Mouse (Mus musculus): ENCODE results near the gene Ccser1. TPM values are rescaled to one million over a fixed set of nuclear protein-coding genes. Genes with fewer than 3 reads are reported as not detected.

Ccser1 gene
- polyA plus RNA-seq (2012; rRNA removed) = 8.4 and 9.3 TPM in 2 replicates

- DNase-seq (ENCODE audit: extremely low spot score in 1 of 2, low spot score in 1 of 2) = peak; percentile 17 to 75
Measured at GRCm38 (mm10) chr6:61179949-61180755, at the start of gene Ccser1. TSS of gene Ccser1 (plus strand) at chr6:61180324.

DNA sequence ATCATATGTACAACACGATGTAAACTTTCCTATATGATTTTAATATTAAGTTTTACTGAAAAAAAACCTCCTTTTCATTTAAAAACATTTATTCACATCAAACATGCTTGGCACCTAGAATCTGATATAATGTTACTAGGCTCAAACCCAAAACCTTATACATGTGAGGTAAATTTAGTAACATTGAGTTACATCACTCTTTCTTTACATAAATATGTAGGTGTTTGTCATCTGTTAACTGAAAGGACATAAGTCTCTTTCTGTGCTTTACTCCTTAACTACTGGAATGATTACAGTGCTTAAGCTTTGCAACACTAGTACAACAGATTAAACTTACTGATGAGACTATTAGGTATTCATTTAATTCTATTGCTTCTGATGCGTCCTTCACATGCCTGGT lies 43.7 kb upstream of the Ccser1 start:
- DNase-seq (ENCODE audit: extremely low spot score in 1 of 2, low spot score in 1 of 2) = no peak

DNA sequence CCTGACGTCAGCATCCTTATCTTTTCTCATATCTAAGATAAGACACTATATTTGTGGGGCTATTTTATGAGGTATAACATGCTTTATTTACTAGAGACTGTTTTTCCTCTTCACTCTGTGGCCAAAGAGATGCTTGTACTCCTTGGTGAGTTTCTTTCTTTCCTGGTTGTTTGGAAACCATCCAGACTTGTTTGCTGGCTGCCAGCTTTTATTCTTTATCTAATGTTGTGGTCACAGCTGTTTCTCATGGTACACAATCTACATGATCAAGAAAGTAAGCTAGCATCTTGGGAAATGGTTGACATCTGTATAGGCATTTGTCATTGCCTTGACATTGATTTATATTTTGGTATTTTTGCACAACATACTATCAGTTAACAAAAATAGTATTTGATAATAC lies 37.1 kb upstream of the Ccser1 start:
- DNase-seq (ENCODE audit: extremely low spot score in 1 of 2, low spot score in 1 of 2) = no peak

DNA sequence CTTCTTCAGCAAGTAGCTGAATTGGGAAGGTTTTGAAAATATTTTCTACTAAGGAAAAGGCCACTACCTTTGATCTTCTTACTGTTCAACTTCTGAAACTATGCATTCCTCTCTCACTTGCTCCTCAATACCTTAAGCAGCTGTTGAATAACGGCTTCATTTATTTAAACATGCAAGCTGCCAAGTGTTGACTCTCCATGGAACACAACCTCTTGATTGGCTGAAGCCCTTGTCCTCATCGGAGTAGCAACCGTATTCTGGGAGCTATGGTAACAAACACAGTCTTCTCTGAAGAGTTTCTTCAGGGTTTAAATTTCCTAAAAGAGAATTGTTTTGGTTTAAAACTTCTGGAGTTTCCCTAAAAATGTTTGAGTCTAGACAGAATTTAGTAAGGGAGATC lies 27.2 kb upstream of the Ccser1 start:
- no peak for DNase-seq (ENCODE audit: extremely low spot score in 1 of 2, low spot score in 1 of 2)

DNA sequence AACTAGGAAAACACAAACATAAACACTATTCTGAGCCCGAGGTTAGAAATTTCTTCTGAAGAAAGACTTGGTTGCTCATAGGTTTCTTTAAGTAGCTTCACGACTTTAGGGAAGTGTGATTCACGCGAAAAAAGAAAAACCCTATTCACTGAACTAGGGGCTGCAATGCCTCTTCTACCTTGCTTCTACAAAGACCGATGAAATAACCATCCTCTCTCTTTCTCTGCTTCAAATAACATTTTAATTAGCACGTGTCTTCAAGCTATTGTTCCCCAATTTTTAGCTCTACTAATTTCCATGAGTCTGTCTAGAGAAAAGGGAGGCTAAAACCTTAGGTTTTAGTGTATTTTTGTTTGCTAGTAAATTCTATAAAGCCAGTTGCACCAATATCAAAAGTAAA lies 25.5 kb upstream of the Ccser1 start:
- DNase-seq (ENCODE audit: extremely low spot score in 1 of 2, low spot score in 1 of 2) = no peak

DNA sequence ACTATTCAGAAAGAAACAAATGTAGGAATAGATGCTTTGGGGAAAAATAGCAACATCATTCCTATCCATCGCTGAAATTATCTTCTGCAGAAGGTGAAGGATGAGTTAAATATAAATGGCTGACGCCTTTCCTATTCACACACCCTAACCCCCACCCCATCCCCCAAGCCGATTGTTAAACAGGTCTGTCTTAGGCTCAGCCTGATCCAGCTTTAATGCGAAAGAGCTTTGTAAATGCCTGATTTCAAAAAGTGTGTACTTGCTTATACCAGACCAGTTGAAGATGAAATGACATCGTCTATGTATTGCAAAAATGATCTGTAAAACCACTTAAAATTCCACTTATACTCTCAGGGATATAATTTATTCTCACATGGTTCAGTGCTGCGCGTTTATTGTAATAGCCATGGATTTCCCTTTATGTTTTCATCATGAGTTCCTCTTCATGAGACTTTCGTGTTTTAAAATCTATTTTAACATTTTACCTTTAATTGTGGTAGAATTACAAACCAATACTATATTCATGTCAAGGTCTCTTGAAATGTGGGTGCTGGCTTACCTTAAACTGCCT lies 25.0 kb upstream of the Ccser1 start:
- no peak for DNase-seq (ENCODE audit: extremely low spot score in 1 of 2, low spot score in 1 of 2)

DNA sequence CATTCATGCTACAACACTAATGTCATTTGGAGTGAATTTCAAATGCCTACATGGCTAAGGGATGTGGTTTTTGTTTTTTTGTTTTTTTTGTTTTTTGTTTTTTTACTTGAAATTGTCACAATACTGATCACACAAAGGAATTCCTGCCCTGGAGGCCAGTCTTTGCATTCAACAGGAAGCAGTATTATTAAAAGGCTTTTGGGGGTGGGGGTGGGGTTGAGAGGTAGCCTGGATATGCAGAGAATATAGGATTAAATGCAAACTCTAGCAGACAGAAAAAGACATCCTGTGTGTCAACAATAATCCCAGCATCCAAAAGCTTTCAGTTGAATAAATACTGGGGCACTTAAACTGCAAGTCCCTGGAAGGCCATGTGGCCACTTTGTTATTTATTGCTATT lies 24.4 kb upstream of the Ccser1 start:
- DNase-seq (ENCODE audit: extremely low spot score in 1 of 2, low spot score in 1 of 2) = no peak

- DNase-seq (ENCODE audit: extremely low spot score in 1 of 2, low spot score in 1 of 2) = peak in 1 of 2 experiments; percentile 11
Measured at GRCm38 (mm10) chr6:61162117-61162516, 18.0 kb upstream of the Ccser1 start.

DNA sequence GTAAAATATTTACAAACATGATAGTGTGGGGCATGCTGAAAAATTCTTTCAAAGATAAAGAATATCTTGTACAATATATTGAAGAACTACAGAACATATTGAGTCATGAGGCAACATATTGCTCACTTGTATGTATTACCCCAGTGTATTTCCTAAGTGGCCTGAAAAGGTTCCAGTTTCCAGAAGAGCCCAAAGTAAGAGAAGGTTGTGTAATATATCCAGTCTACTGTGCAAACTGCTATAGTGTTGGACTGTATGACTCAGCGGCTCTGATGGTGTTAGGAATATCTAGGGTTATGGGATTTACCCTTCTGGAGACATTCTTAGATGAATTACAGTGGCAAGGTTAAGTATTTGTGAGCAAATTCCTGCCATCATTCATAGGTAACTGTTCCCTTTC lies 13.2 kb upstream of the Ccser1 start:
- no peak for DNase-seq (ENCODE audit: extremely low spot score in 1 of 2, low spot score in 1 of 2)

GRCm38 (mm10) chr6:61176126-61176525 lies 4.0 kb upstream of the Ccser1 start:
- no peak for DNase-seq (ENCODE audit: extremely low spot score in 1 of 2, low spot score in 1 of 2)

DNA sequence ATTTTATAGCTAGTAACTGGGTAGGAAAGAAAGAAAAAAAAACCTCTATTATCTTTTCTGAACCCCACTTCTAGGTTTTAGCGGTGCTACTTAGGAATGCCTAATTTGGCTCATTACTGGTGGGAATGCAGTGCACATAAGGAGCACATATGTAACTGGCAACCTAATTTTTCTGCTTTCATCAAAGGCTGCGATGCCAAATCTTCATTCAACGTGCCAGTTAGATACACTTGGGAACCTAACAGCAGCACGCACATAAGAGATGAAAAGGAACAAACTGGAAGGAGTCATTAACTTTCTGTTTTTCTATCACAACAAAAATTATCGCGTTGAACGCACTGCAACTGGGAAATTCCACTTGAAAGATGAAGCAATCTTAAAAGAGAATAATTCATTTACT lies 2.6 kb upstream of the Ccser1 start:
- no peak for DNase-seq (ENCODE audit: extremely low spot score in 1 of 2, low spot score in 1 of 2)

GRCm38 (mm10) chr6:61179641-61179948 lies 529 bp upstream of the Ccser1 start:
- DNase-seq (ENCODE audit: extremely low spot score in 1 of 2, low spot score in 1 of 2) = no peak

GRCm38 (mm10) chr6:61180756-61181191 lies 650 bp downstream of the Ccser1 start:
- peak in 1 of 2 experiments; percentile 46 for DNase-seq (ENCODE audit: extremely low spot score in 1 of 2, low spot score in 1 of 2)

DNA sequence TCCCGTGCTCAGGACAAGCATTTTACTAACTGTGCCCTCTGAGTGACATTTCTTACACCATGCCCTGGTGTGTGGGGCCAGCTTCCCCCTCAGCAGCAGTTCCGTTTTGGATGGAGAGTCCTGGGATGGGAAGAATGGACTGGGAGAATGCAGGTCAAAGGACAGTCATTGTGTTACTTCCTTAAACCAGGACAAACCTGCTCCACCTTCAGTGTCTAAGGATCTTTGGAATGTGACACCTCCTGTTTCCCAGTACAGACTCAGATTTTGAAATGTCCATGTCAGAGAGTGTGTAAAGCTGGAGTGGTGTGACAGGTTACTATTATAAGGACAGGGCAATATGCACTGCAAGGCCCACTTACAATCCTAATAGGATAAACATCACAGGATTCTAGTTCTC lies 8.9 kb downstream of the Ccser1 start:
- DNase-seq (ENCODE audit: extremely low spot score in 1 of 2, low spot score in 1 of 2) = no peak

- peak in 1 of 2 experiments; percentile 53 for DNase-seq (ENCODE audit: extremely low spot score in 1 of 2, low spot score in 1 of 2)
Measured at GRCm38 (mm10) chr6:61191597-61192386, 11.7 kb downstream of the Ccser1 start.

DNA sequence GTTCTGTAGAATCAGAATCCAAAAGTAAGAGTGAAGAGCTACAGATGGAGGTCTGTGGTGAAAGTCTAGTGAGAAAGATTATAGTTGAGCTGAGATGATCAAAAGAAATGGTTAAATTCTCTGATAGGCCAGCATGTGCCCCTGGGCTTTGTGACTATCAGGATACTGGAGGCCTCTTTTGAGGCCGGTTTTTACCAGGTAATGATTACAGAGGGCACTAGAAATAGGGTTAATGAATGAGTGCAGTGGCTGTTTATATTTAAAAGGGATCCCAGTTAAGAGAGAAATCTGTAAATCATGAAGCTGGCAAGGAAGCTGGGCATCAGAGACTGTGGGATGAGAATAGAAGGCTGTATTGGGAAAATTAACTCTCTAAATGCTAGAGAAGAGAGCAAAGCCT lies 23.2 kb downstream of the Ccser1 start:
- no peak for DNase-seq (ENCODE audit: extremely low spot score in 1 of 2, low spot score in 1 of 2)

DNA sequence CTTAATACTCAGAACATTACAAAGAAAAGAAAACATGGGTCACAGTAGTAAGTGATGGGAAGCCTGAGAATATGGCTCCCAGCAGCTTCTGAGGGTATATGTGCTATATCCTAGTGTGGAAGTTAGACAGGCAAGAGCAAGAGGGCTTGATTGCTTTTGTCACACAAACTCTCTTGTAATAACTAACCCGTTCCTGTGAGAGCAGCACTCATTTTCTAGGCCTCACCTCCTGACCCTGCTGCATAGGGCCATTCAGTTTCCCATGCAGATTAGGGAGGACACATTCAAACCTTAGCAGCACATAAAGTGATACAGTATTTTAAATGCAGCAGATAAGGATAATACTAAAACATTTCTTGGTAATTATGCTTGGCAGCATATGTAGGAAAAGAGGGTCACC lies 25.9 kb downstream of the Ccser1 start:
- no peak for DNase-seq (ENCODE audit: extremely low spot score in 1 of 2, low spot score in 1 of 2)

GRCm38 (mm10) chr6:61206619-61207018 lies 26.5 kb downstream of the Ccser1 start:
- DNase-seq (ENCODE audit: extremely low spot score in 1 of 2, low spot score in 1 of 2) = no peak

- no peak for DNase-seq (ENCODE audit: extremely low spot score in 1 of 2, low spot score in 1 of 2)
Measured at GRCm38 (mm10) chr6:61210061-61210737, 30.1 kb downstream of the Ccser1 start.

- no peak for DNase-seq (ENCODE audit: extremely low spot score in 1 of 2, low spot score in 1 of 2)
Measured at GRCm38 (mm10) chr6:61215705-61216104, 35.6 kb downstream of the Ccser1 start.

DNA sequence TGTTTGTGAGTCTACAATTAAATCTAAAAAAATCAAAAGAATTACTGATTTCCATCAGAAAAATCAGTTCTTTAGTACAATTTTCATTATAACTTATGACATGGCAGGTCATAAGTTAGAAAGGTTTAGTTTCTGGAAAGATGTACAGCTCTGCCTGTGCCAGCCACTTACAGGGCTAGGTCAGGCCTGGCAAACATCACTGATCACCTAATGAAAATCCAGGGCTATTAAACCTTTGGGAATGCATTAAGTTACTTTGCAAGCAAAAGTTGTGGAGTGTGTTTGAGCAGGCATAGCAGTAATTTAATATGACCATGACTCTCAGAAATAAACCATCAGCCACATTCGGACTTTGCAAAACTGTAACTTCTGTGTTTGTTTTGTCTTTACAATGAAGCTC lies 36.4 kb downstream of the Ccser1 start:
- DNase-seq (ENCODE audit: extremely low spot score in 1 of 2, low spot score in 1 of 2) = no peak
